Mouse (Mus musculus): ENCODE data around the gene C1qtnf9.

GRCm38 (mm10) chr14:60746141-60746540, 21.8 kb upstream of the C1qtnf9 start:
- TF ChIP-seq CTCF (IDR thresholded peaks at IDR 0.05; ENCODE audit: low read depth, low read length) (no peak), POLR2A (IDR thresholded peaks at IDR 0.05; ENCODE audit: extremely low read depth, insufficient read depth, low read length) (no peak)
